Mouse (Mus musculus) granulocyte monocyte progenitor cell, adult 5-6 weeks (primary cell): ENCODE results near the gene Hipk1. TPM values are rescaled to one million over a fixed set of nuclear protein-coding genes. Genes with fewer than 3 reads are reported as not detected.
A peak's percentile ranks its signal among the peaks of the same experiment; 100 is the strongest.
"Not testable (repeated sequence)": the region's sequence is repeated elsewhere in the genome, so short reads cannot be mapped to it uniquely, and the experiment has no call there.

Experiments
- ATAC-seq: replicated peaks from 2 replicates; pipeline ENCODE4 v1.8.0; 2016; ENCODE audit warnings: mild to moderate bottlenecking, moderate TSS enrichment, inconsistent platforms; ENCODE audit not compliant: poor library complexity, severe bottlenecking
- total RNA-seq, 2 experiments: library from RNA; stranded (forward) in 1 of 2; stranded (reverse) in 1 of 2; fragments of 200-712, 200-1000 nt in 1 of 2; fragments of >200 nt in 1 of 2; fragmentation: Nextera tagmentation in 1 of 2; gene quantifications; 2 replicates each; pipeline ENCODE4 v1.2.3; 2014 to 2017

The Hipk1 gene
- total RNA-seq (2014; fragmentation: Nextera tagmentation) (96.0 and 111 TPM in 2 replicates), total RNA-seq (2017) (56.8 and 59.0 TPM in 2 replicates)

DNA sequence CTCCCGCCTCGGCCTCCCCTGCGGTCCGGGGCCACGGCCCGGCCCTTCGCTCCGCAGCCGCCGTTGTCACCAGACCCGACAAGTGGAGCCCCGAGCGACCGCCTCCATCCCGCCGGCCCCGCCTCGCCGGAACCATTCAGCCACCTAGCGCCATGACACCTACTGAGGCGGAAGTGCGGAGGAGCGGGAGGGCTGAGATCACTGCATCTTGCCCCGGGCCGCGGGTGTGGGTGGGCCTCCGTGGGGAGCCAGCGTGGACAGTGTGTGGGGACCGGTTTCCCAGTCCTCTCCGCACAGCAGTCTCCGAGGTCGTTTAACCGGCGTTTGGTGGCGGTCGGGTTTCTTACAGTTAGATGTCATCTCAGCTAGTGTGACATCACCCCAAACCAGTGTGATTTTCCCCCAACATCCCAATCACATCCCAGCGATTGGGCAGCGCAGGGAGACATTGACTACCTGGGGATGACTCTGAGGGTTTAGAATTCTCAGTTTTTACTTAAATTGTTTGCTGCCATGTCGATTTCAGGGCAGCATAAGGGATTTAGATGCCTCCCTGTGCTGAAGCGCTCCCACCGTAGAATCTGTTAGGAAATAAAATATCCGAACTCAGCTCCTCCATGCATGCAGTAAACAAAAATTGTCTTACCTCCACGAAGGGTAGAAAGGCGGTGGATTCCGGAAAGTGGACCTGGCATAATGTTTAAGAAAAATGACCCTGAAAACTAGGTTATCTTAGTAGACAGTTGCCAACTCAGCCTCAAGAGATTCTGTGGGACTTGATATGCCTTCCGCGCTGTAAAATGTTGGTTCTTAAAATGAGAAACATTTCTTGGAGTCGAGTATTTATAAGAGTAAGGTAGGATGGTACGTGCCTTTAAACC lies at the start of gene Hipk1:
Hipk1 (minus strand) TSS at position 334 of the 881 bp plus-strand sequence.
- peak; percentile 87 for ATAC-seq

DNA sequence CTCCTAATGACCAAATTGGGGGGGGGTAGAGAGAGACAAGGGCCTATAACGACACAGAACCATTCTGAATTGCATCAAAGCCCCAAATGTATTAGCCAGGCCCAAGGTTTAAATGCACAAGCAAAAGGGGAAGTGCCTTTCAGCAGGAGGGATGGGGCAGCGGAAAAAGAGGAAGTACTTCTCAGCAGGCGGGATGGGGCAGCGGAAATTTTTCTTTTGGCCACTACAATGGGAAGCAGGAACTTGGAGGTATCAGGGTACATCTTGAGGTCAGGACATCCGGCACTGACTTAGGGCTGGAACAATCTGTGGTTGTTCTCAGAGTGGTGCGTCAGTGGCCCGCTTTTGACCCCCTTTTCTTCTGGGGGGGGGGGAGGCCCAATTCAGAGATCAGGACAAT lies 49.6 kb upstream of the Hipk1 start:
- not testable (repeated sequence) for ATAC-seq

DNA sequence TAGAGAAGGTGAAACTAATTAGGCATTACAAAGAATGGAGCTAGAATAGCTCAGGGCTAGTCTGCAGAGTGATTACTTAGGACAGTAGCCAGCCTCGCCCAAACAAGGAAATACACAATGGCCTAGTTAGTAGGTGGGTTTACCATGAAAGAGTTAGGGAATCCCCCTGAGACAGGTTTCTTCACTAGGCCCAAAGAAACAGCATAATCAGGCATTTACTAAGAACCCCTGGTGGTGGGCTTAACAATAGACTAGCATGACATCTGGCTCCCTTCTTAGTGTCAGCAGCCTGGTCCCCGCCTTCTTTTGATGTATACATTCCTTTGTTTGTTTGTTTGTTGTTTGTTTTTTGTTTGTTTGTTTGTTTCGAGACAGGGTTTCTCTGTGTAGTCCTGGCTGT lies 48.8 kb upstream of the Hipk1 start:
- not testable (repeated sequence) for ATAC-seq

DNA sequence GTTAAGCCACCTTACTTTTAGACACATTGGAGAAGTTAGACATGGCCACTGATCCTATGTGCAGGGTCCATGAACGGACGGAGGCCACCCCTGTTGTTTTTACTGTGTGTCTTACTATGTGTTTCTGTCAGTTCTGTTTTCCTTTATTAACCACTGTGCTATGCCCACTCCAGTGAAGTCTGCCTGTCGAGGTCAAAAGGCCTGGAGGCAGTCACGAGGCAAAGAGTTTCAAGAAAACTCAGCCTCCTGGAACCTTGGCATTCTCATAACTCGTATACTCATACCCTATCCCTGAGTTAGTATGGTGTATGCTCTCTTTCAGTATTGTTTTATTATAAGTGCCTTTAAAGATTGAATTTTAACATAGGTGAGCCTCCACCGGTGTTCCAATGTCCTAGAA lies 48.3 kb upstream of the Hipk1 start:
- ATAC-seq = no peak

DNA sequence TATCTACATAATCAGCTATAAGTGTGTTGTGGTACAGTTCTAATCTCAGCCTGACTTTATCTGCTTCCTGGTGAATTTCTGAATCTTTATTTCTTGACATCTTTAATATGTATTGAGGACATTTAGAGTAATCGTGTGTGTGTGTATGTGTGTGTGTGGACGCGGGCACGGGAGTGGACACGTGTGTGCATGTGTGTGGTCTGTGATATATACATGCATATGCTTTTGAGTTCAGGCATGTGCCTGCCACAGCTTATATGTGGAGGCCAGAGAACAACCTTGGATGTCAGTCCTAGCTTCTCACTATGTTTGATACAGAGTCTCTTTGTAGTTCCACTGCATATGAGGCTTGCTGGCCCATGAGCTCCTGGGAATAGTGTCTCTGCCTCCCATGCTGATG lies 45.1 kb upstream of the Hipk1 start:
- no peak for ATAC-seq

DNA sequence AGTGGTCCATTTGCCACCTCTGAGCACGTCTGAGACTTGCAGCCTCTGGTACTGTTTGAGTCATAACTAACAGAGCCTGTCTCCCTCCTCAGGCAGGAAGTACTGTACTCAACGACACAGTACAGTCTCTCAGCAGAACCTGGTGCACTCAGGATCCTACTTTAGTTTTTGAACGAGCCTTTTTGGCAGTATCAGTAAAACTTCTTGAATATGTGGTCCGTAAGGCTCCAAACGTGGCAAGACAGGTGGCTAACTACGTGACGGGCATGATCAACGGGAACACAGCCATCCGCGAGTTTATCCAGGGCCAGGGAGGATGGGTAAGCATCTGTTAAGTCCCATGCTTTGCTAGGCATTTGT lies 44.6 kb upstream of the Hipk1 start:
- no peak for ATAC-seq

DNA sequence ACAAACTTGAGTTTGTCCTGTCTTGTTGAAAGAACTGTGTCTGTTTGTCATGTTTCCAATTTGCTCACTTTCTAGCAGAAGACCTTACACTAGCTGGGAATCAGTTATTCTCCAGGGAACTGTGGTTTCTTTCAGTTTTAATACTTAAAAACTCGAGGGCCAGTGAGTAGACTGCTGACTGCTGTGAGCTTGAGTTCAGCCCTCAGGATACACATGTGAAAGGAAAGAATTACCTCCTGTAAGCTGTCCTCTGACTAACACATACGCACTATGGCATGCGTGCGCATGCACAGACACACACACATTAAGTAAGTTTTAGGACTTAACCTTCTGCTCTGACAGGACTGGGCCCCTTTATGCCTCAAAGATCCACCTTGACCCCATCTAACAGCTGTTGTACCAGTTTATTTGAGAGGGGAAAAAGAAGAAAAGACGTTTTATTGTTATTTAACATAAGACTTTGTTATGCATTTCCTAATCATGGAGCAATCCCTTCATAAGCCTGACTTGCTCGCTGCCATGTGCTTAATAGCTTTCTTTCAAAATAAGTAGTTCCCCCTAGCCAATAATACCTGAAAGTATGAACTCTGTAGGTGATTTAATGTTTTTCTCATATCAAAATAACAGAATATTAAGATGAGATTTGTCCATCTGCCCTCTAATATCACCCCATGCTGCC lies 44.0 kb upstream of the Hipk1 start:
- no peak for ATAC-seq

DNA sequence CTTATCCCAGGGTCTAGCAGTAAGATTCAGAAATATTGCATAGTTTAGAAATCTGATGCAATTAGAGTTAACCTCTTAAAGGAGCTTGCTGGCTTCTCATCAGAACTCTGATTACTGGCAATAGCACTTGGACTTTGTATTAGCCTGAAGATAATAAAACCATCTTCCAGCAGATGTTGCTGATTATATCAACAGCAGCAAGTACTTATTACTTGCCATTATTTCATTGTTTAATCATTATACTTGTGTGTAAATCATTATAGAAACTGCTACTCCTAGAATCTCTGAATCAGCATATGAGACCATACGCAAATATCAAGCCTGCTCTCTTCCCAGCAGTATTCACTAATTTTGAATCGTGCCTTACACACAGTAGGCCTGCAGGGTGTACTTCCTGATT lies 42.6 kb upstream of the Hipk1 start:
- no peak for ATAC-seq

DNA sequence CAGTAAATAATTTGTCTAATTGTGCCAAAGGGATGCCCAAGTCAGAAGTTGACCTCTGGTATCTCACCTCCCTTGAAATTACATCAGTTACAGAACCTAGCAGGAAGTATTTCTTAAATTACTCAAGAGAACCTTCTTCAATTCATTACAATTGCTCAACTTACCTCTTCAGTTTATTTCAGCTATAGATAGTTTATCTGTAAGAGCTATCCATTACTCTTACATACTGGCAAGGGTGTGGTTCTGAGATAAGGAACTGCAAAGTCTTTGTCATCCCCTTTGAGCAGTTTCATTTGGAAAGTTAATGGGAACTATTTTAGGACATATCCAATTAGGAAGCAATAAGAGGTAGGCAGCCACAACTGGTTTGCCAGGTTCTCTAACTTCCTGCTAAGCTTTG lies 41.1 kb upstream of the Hipk1 start, which contains the start of gene Bcl2l15:
Bcl2l15 (plus strand) TSS at position 176 of the 400 bp plus-strand sequence.
- ATAC-seq = peak; percentile 87

DNA sequence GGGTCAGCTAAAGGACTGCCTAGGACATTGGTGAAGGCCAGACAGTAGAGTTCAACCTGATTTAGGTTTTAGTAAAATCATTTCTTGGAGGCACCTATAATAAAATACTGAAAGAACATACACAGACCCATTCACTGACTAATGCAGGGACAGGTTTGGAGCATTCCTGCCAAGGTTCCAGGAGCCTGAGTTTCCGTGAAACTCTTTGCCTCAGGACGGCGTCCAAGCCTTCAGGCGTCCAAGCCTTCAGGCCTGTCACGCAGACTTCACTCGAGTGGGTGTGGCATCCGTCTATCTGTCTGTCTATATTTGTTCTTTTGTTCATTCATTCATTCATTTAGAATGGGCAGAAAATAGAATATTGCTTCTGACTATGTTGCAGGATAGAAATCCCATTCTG lies 39.8 kb upstream of the Hipk1 start:
- no peak for ATAC-seq

DNA sequence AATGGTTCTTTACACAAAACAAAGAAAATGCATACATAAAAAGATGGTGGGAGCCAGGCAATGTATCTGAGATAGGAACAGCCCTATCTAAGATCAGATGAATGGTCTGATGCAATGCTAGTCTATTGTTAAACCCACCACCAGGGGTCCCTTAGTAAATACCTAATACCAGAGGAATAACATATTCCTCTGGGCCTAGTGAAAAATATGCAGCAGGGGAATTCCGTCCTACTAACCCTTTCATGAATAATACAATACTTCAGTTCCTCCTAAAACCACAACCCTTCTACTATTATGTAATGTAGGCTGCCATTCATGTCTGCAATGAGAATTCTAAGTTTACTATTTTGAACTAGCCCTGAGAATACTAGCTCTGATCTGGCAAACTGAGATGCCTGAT lies 39.3 kb upstream of the Hipk1 start:
- ATAC-seq = peak; percentile 47

DNA sequence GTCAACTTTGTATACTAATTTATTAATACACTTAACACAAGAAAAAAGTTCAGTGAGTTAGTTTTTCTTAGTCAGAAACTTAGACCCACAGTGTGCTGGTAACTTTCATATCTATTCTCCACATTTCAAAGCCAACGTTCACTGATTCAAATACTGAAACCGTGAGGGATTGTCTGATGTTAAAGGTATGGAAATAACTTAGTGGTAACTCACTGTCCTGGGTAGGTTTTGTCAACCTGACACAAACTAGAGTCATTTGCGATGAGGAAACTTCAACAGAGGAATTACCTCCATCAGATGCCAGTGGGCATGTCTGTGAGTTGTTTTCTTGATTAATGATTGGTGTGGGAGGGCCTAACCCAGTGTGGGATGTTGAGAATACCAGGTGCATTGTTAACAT lies 37.7 kb upstream of the Hipk1 start:
- ATAC-seq = no peak

DNA sequence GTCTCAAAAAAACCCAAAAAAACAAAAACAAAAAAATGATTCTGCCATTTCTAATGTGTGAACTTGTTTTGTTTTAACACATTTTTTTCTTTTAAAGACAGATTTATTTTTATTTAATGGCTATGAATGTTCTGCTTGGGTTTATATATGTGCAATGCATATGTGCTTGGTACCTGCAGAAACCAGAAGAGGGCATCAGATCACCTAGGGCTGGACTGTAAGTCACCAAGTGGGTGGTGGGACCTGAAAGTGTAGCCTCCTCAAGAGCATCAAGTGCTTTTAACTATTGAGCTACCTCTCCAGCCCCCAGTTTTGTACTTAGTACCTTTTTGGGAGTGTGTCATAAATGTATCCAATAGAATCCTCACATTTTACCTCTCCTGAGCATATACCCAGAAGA lies 36.2 kb upstream of the Hipk1 start:
- no peak for ATAC-seq

DNA sequence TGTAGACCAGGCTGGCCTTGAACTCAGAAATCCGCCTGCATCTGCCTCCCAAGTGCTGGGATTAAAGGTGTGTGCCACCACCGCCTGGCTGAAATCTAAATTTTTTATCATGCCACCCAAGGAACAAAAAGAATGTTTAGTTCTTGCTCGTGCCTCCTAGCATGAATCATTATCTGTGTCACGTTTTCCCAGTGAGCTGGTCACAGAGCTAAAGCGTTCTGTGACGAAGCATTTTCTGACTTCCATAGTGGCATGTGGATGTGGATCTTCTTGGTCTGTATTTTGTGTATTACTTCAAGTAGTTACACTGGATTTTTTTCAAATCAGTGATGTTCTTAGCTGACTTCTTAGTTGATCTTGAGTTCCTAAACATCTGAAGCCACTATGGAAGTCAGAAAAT lies 19.6 kb upstream of the Hipk1 start:
- no peak for ATAC-seq

DNA sequence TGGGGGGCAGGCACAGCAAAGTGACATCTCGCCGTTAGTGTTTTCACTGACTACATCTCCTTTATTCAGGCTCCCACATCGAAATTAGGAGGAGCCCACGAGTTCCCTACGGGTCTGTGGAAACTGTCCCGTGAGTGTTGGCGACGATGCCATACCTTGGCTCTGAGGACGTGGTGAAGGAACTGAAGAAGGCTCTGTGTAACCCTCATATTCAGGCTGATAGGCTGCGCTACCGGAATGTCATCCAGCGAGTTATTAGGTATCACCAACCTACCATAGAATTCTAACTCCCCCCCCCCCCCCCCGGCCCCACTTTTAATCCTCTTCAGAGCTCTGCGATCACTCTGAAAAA lies 18.4 kb upstream of the Hipk1 start:
- peak; percentile 21 for ATAC-seq

DNA sequence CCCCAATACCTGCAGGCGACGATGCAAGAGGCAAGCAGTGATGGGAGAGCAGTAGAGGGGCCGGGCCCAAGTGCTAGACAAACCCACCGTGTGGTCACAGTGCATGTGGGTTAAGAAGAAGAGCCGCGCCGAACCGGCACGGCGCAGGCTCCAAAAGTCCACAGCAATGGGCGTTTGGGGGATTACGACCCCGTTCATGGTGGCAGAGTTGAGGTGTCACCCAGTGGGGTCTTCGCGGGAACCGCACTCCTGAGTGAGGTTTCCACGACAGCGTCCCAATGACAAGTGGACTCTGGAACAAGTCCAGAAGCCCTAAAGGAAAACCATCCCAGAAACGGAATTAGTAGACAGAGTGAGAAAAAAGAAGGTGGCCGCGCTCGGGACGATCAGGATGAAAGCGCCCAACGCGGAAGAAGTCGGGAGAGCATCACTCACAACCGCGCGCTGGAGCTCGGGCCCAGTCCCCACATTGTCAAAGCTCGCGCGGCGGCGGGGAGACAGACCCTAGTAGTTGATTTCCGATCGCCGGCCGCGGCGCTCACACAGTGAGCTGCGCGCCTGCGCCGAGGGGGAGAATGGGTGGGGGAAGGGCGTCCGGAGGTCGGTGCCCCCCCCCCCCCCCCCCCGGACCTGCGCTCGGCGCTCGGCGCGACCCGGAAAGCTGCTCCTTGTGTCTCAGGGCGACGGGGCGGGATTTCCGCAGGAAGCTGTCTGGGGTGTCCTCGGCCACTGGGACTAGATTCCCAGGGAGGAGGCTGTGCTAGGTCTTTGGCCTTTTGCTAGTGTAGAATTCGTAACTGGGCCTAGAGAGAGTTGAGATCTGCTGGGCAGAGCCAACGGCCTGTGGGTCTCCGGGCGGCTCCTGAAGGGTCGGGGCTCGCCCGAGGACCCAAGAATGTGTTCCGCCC lies 17.8 kb upstream of the Hipk1 start, which contains the start of the genes Dclre1b, Ap4b1 and Gm43064:
Dclre1b (minus strand) TSS at position 554 of the 908 bp plus-strand sequence.
Ap4b1 (plus strand) TSS at position 630 of the 908 bp plus-strand sequence.
Gm43064 (plus strand) TSS at position 683 of the 908 bp plus-strand sequence.
- ATAC-seq = peak; percentile 82

DNA sequence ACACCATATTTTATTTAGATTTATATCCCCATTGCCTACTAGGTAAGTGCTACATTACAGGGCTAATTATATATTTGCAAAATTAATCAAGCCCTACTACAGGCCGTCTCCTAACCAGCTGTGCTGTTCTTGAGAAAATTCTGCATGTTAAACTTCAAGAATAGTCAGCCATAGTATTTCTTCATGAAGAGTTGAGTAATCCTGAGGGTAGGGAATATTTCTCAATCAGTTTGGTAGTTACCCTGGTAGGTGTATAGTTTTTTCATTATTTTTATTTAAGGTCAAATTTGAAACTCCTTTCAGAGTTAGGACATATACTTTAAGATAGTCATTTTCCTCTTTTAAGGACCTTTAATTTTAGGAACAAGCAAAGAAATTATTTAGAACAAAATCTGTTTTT lies 14.3 kb upstream of the Hipk1 start:
- peak; percentile 23 for ATAC-seq

DNA sequence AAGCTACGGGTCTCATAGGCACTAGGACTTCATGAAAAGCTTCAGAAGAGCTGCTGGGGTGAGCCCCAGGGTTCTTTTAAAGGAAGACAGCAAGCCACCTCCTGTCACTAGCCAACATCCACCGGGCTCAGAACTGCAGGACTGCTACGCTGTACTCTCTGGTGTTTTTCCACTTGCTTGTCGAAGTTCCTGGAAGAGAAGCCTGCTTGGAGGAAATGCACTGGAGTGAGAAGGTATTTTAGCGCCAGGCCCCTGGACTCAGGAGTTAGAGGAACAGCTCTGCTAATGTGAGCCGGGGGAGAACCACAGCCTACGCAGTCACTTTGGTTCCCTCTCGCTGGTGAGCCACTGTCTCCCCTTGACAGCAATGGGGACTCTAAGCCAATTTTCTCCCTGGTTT lies 11.5 kb upstream of the Hipk1 start:
- ATAC-seq = no peak

DNA sequence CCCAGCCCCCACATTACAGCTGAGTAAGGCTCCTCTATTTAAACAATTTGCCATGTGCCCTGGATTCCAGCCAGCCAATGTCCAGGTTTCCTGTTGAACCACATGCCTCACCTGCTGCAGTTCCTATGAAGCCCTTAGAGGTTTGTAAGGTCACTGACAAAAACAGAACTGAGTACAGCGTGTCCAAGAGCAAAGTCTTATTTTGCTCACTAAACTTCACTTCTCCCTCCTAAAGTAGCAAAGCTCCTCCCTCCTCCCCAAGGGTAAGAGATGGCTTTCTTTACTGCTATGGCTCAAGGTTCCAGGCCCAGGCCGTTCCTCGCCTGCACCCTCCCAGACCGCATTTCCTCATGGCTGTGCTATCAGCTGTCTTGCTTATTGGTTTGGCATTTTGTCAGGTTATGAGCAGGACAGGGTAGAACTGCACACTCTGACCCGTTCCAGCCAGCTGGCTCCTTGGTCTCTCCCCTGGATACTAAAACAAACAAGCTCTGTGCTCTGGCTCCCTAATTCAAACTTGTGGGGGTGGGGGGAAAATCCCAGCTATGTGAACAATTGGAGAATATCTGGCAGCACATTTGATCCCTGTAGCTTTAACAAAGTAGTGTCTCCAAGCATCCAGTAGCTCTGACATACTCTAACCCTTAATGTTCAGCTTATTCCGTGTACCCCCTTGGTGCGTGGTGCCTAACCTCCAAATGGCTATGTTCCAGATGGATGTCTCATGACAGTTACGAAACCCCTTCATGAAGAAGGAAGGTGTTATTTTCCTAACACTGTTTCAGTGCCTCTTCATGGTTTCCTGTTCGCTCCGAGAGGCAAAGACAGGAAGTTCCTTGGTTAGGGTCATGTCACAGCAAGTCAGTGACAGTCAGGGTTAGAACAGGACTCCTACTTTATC lies 10.5 kb upstream of the Hipk1 start:
- ATAC-seq = peak; percentile 77
